Mouse (Mus musculus): ENCODE measurements around the gene Krt80. TPM values are rescaled to one million over a fixed set of nuclear protein-coding genes. Genes with fewer than 3 reads are reported as not detected.
A peak's percentile ranks its signal among the peaks of the same experiment; 100 is the strongest.

Krt80 gene
- polyA plus RNA-seq, 1 experiment from 2014 or later, result 63.0 TPM

DNA sequence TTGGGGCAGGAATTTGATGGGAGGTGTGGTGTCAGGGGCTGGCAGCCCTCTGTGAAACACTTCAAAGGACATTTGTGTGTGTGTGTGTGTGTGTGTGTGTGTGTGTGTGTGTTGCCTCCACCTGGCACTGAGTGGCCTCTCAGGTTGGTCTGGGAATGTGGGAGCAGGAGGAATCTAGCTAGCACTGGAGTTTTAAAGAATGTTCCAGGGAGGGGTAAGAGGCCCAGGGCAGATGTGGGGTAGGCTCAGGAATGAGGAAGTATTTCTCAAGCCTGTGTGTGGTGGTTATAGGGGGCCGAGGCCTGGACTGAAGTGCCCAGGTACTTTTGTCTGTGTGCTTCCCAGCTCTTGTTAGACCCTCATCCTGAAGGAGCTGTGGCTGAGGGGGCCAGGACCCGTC, 40.8 kb upstream of the Krt80 start, which contains the start of gene Krt7:
TSS of gene Krt7 (plus strand) at position 269 of the 400 bp plus-strand sequence.
- H3K4me3 ChIP-seq (ENCODE audit: low read depth, low read length), result peak within 1 kb of the TSS; percentile 36
- H3K9me3 ChIP-seq (ENCODE audit: control insufficient read depth, low read length), result no peaks in the 10 kb centered on the region
- DNase-seq (ENCODE audit: low spot score) (peak; percentile 56), ATAC-seq (ENCODE audit: low FRiP score, low TSS enrichment) (peak; percentile 61)
- 32% methylated on average over 2 of the region's 2 CpGs for WGBS
- TF ChIP-seq EP300 (optimal IDR thresholded peaks at IDR 0.05) (no peak), CTCF (IDR thresholded peaks at IDR 0.05; ENCODE audit: low read depth) (no peak)
- H3K9ac ChIP-seq (ENCODE audit: low read length), result peak within 1 kb of the TSS; percentile 61
- peak within 1 kb of the TSS; percentile 56 for H3K4me2 ChIP-seq (replicated peaks; ENCODE audit: low read depth)
- no peaks in the 10 kb centered on the region for H3K27me3 ChIP-seq (ENCODE audit: control insufficient read depth, insufficient read depth, low read length)
- peak within 1 kb of the TSS; percentile 77 for H3K27ac ChIP-seq (replicated peaks)
- no peaks in the 10 kb centered on the region for H3K4me1 ChIP-seq (replicated peaks; ENCODE audit: control insufficient read depth, insufficient read depth)
- H3K36me3 ChIP-seq (ENCODE audit: control insufficient read depth, insufficient read depth, low read length), result no peaks in the 10 kb centered on the region

- H3K9me3 ChIP-seq (ENCODE audit: control insufficient read depth, low read length), result no peaks in the 10 kb centered on the region
- TF ChIP-seq EP300 (optimal IDR thresholded peaks at IDR 0.05) (no peak), CTCF (IDR thresholded peaks at IDR 0.05; ENCODE audit: low read depth) (no peak)
- H3K36me3 ChIP-seq (ENCODE audit: control insufficient read depth, insufficient read depth, low read length), result no peaks in the 10 kb centered on the region
- no peak overlapping the region for H3K9ac ChIP-seq (ENCODE audit: low read length)
- no peak overlapping the region for H3K4me3 ChIP-seq (ENCODE audit: low read depth, low read length)
- H3K4me2 ChIP-seq (replicated peaks; ENCODE audit: low read depth), result no peak overlapping the region
- DNase-seq (ENCODE audit: low spot score) (no peak), ATAC-seq (ENCODE audit: low FRiP score, low TSS enrichment) (no peak)
- H3K4me1 ChIP-seq (replicated peaks; ENCODE audit: control insufficient read depth, insufficient read depth), result no peaks in the 10 kb centered on the region
- no peak overlapping the region for H3K27ac ChIP-seq (replicated peaks)
- 77% methylated on average over 8 of the region's 8 CpGs for whole genome bisulfite sequencing
- H3K27me3 ChIP-seq (ENCODE audit: control insufficient read depth, insufficient read depth, low read length), result no peaks in the 10 kb centered on the region
Measured at GRCm38 (mm10) chr15:101398269-101398668, 28.3 kb upstream of the Krt80 start.

DNA sequence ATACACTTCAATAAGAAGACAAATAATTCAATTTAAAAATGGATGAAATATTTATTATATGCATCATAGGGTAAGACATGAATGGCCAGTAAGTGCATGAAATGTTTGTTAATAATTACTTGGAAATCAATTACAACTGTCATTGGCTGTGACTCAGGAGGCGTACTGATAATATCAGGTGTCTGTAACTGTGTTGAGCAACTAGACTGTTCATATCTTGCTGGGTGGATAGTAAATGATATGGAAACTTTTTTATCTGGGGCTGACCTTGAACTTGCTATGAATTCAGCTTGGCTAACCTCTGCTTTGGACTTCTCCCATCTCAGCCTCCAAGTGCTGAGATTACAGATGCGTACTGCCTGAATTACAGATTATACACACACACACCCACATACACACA, 27.7 kb upstream of the Krt80 start:
- Histone ChIP-seq H3K4me3 (ENCODE audit: low read depth, low read length) (no peak overlapping the region), H3K4me2 (replicated peaks; ENCODE audit: low read depth) (no peak overlapping the region), H3K27ac (replicated peaks) (no peak overlapping the region), H3K36me3 (ENCODE audit: control insufficient read depth, insufficient read depth, low read length) (no peaks in the 10 kb centered on the region), H3K4me1 (replicated peaks; ENCODE audit: control insufficient read depth, insufficient read depth) (no peaks in the 10 kb centered on the region), H3K9me3 (ENCODE audit: control insufficient read depth, low read length) (no peaks in the 10 kb centered on the region), H3K27me3 (ENCODE audit: control insufficient read depth, insufficient read depth, low read length) (no peaks in the 10 kb centered on the region), H3K9ac (ENCODE audit: low read length) (no peak overlapping the region)
- no peak for ATAC-seq (ENCODE audit: low FRiP score, low TSS enrichment)
- 57% methylated on average over 2 of the region's 2 CpGs for WGBS
- no peak for DNase-seq (ENCODE audit: low spot score)
- no peak for TF ChIP-seq CTCF (IDR thresholded peaks at IDR 0.05; ENCODE audit: low read depth)
- TF ChIP-seq EP300 (optimal IDR thresholded peaks at IDR 0.05), result no peak

DNA sequence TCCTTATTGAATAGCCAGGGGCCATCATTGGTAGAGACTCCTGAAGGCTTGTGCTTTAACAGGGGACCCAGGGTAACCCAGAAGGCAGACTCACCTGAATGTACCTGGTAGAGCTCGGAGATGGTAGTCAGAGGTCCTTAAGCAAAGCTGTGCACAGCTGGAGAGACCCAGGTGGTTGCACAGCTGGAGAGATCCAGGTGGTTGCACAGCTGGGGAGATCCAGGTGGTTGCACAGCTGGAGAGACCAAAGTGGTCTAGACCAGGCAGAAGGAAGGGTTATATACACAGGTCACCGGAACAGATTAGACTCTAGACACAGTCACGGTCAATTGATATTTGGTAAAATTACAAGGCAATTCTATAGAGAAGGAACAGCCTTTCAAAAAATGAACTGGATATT, 27.0 kb upstream of the Krt80 start:
- Histone ChIP-seq H3K9ac (ENCODE audit: low read length) (no peak overlapping the region), H3K4me1 (replicated peaks; ENCODE audit: control insufficient read depth, insufficient read depth) (no peaks in the 10 kb centered on the region), H3K9me3 (ENCODE audit: control insufficient read depth, low read length) (no peaks in the 10 kb centered on the region), H3K27ac (replicated peaks) (no peak overlapping the region), H3K4me3 (ENCODE audit: low read depth, low read length) (no peak overlapping the region), H3K4me2 (replicated peaks; ENCODE audit: low read depth) (no peak overlapping the region), H3K36me3 (ENCODE audit: control insufficient read depth, insufficient read depth, low read length) (no peaks in the 10 kb centered on the region), H3K27me3 (ENCODE audit: control insufficient read depth, insufficient read depth, low read length) (no peaks in the 10 kb centered on the region)
- no peak for ATAC-seq (ENCODE audit: low FRiP score, low TSS enrichment)
- DNase-seq (ENCODE audit: low spot score), result no peak
- WGBS, result 63% methylated on average over 3 of the region's 3 CpGs
- no peak for TF ChIP-seq CTCF (IDR thresholded peaks at IDR 0.05; ENCODE audit: low read depth)
- TF ChIP-seq EP300 (optimal IDR thresholded peaks at IDR 0.05), result no peak

GRCm38 (mm10) chr15:101396466-101396865, 26.5 kb upstream of the Krt80 start:
- no peak for TF ChIP-seq CTCF (IDR thresholded peaks at IDR 0.05; ENCODE audit: low read depth)
- no peak for TF ChIP-seq EP300 (optimal IDR thresholded peaks at IDR 0.05)
- no peaks in the 10 kb centered on the region for H3K36me3 ChIP-seq (ENCODE audit: control insufficient read depth, insufficient read depth, low read length)
- H3K9ac ChIP-seq (ENCODE audit: low read length), result no peak overlapping the region
- no peaks in the 10 kb centered on the region for H3K9me3 ChIP-seq (ENCODE audit: control insufficient read depth, low read length)
- no peaks in the 10 kb centered on the region for H3K4me1 ChIP-seq (replicated peaks; ENCODE audit: control insufficient read depth, insufficient read depth)
- 49% methylated on average over 7 of the region's 7 CpGs for WGBS
- no peak overlapping the region for H3K4me3 ChIP-seq (ENCODE audit: low read depth, low read length)
- H3K27me3 ChIP-seq (ENCODE audit: control insufficient read depth, insufficient read depth, low read length), result no peaks in the 10 kb centered on the region
- ATAC-seq (ENCODE audit: low FRiP score, low TSS enrichment) (no peak), DNase-seq (ENCODE audit: low spot score) (no peak)
- H3K27ac ChIP-seq (replicated peaks), result no peak overlapping the region
- no peak overlapping the region for H3K4me2 ChIP-seq (replicated peaks; ENCODE audit: low read depth)

DNA sequence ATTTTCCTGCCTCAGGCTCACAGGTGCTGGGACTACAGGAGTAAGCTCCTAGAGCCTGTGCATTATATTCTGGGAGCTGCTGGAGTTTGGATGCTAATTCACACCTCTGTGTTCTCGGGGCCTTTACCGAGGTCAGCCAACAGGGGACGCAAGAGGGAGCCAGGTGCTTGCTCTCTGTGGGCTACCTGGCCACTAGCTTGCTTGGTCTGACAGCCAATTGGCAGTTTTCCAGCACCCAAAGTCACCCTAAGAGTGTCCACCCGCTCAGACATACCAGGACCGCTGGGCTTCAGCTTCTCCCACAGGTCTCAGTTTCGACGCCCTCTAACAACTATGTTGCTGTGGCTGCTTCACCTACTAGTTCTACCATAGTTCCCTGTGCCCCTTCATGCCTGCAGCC, 24.9 kb upstream of the Krt80 start:
- no peaks in the 10 kb centered on the region for H3K27me3 ChIP-seq (ENCODE audit: control insufficient read depth, insufficient read depth, low read length)
- WGBS, result 60% methylated on average over 7 of the region's 7 CpGs
- DNase-seq (ENCODE audit: low spot score) (no peak), ATAC-seq (ENCODE audit: low FRiP score, low TSS enrichment) (no peak)
- H3K4me3 ChIP-seq (ENCODE audit: low read depth, low read length), result no peak overlapping the region
- no peaks in the 10 kb centered on the region for H3K4me1 ChIP-seq (replicated peaks; ENCODE audit: control insufficient read depth, insufficient read depth)
- no peaks in the 10 kb centered on the region for H3K36me3 ChIP-seq (ENCODE audit: control insufficient read depth, insufficient read depth, low read length)
- no peak overlapping the region for H3K4me2 ChIP-seq (replicated peaks; ENCODE audit: low read depth)
- TF ChIP-seq EP300 (optimal IDR thresholded peaks at IDR 0.05) (no peak), CTCF (IDR thresholded peaks at IDR 0.05; ENCODE audit: low read depth) (peak; percentile 55)
- no peak overlapping the region for H3K9ac ChIP-seq (ENCODE audit: low read length)
- H3K9me3 ChIP-seq (ENCODE audit: control insufficient read depth, low read length), result no peaks in the 10 kb centered on the region
- H3K27ac ChIP-seq (replicated peaks), result no peak overlapping the region
